Mouse (Mus musculus) liver, embryonic 13.5 days (tissue): ENCODE measurements at regions not wholly inside any gene's neighbourhood (a gene's known extent, or its start where the extent isn't known, plus 50 kb on each side); places are given as distances from the start of the nearest gene placed in this dataset.

ENCODE experiments used
- ATAC-seq: fragments of 200-750 bp; cut with Nextera tagmentation; 2 replicates; pipeline ENCODE4 v1.8.0; 2017; ENCODE audit warnings: low read depth, mild to moderate bottlenecking, moderate number of reproducible peaks, moderate library complexity
- DNase-seq: peaks from one replicate; pipeline ENCODE4 v3.0.0; 2022
- H3K27ac ChIP-seq: fragments of 300-500 bp; sonication (generic); 2 replicates; pipeline ENCODE4 v1.5.1; 2015; ENCODE audit warnings: moderate library complexity, mild to moderate bottlenecking, inconsistent platforms
- H3K27me3 ChIP-seq: fragments of 300-500 bp; sonication (generic); 2 replicates; pipeline ENCODE4 v1.6.1; 2015; ENCODE audit warnings: mild to moderate bottlenecking, inconsistent platforms
- H3K36me3 ChIP-seq: fragments of 300-500 bp; sonication (generic); 2 replicates; pipeline ENCODE4 v1.6.1; 2015; ENCODE audit warnings: mild to moderate bottlenecking, inconsistent platforms
- H3K4me1 ChIP-seq: fragments of 300-500 bp; sonication (generic); replicated peaks from 2 replicates; pipeline ENCODE4 v1.6.1; 2015; ENCODE audit warnings: inconsistent platforms
- H3K4me2 ChIP-seq: fragments of 300-500 bp; sonication (generic); 2 replicates; pipeline ENCODE4 v1.6.1; 2015; ENCODE audit warnings: inconsistent platforms, mild to moderate bottlenecking, moderate library complexity
- H3K4me3 ChIP-seq: fragments of 300-500 bp; sonication (generic); replicated peaks from 2 replicates; pipeline ENCODE4 v1.5.1; 2015; ENCODE audit warnings: mild to moderate bottlenecking, inconsistent platforms
- H3K9ac ChIP-seq: fragments of 300-500 bp; sonication (generic); 2 replicates; pipeline ENCODE4 v1.6.1; 2015; ENCODE audit warnings: mild to moderate bottlenecking, inconsistent platforms
- H3K9me3 ChIP-seq: fragments of 300-500 bp; sonication (generic); replicated peaks from 2 replicates; pipeline ENCODE4 v1.6.1; 2016; ENCODE audit warnings: inconsistent platforms
- WGBS: fragments of 180-500 bp; shearing (Covaris S2); methylation state at CpG from one replicate; pipeline ENCODE4 v1.1.7; 2015; ENCODE audit not compliant: insufficient replicate concordance; 5-methylcytosine and 5-hydroxymethylcytosine counted together

DNA sequence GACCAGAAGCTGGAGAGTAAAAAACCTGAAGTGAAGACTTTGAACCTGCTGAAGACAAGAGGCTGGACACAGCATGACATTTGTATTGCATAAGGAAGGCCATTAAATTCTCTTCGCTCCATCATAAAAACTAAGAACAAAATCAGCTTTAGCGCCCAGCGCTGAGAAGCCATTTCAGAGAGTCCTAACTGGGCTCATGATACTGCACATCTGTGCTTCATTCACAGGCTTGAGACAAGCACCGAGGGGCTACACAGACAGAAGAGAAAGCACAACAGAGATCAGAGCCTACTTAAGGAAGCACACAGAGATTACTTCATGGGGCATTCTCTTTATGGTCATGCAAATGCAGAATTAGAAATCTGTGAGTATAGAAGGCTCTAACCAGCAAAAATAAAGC, 338.2 kb upstream of the G2e3 start:
- no peak for DNase-seq
- Histone ChIP-seq H3K4me1 (no peaks in the 10 kb centered on the region), H3K27me3 (no peaks in the 10 kb centered on the region), H3K4me3 (no peak overlapping the region), H3K27ac (no peak overlapping the region), H3K4me2 (no peak overlapping the region), H3K9me3 (no peaks in the 10 kb centered on the region), H3K9ac (no peak overlapping the region), H3K36me3 (no peaks in the 10 kb centered on the region)
- ATAC-seq: no peak
- WGBS: 67% methylated on average over 4 of the region's 4 CpGs

DNA sequence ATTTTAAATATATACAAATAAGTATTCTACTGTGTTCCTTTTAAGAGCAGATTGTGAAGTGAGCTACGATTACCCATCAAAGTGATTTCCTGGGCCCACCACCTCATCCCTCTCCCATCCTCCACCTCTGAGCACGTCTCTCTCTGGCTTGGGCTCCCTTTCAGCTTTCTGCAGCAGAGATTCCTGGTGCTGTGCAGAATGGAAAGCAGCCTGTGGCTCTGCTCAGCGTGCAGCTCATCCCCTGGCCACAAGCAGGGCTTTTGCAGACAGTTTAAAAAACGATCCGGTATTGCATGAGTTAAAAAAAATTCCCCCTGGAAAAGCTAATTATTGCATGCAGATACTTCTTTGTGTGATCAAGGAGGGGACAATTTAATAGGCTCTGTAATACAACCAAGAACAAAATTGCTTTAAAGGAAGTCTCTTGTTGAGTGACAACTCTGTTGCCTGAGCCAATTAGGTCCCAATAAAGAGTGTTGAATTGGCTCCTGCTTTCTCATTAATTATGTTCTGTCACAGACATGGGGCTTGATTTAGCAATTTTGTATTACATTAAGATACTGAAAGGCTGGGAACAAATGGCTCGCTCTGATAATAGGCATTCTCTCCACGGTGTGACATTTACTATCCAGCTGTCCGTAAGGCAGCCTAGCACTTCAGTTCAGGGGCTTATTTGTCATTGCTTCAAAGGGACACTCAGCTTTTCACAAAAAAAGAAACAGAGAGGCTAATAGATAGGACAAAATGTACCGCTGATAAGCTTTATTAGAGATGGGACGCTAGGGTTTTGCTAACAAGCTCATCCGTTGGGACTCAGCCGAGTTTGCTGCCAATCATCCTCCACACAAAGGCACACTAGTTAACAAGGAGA, 345.9 kb upstream of the G2e3 start:
- Histone ChIP-seq H3K27me3 (no peaks in the 10 kb centered on the region), H3K27ac (no peak overlapping the region), H3K4me3 (no peak overlapping the region), H3K4me2 (no peak overlapping the region), H3K9ac (no peak overlapping the region), H3K36me3 (no peaks in the 10 kb centered on the region), H3K4me1 (no peaks in the 10 kb centered on the region), H3K9me3 (no peaks in the 10 kb centered on the region)
- 44% methylated on average over 12 of the region's 12 CpGs for WGBS
- ATAC-seq: no peak
- no peak for DNase-seq

DNA sequence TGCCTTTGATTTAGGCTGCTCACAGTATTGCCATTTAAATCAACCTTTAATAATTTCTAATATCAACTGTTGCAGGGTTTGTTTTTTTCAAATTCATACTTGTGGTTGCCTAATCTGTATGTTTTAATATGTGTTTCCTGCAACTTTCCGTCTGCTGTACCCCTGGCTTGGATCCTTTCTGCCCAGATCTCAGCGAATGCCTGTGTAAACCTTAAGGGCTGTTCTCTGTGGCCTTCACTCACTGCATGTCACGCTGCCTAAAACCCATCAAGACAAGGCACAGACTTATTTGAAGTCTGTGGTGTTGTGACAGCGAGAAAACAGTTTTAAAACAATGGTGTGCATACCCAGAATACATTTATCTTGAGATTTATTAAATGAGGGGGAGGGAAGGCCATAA, 346.8 kb upstream of the G2e3 start:
- ATAC-seq (no peak), DNase-seq (no peak)
- H3K9me3 ChIP-seq: no peaks in the 10 kb centered on the region
- H3K9ac ChIP-seq: no peak overlapping the region
- no peaks in the 10 kb centered on the region for H3K27me3 ChIP-seq
- 46% methylated on average over 4 of the region's 4 CpGs for WGBS
- no peak overlapping the region for H3K27ac ChIP-seq
- no peaks in the 10 kb centered on the region for H3K4me1 ChIP-seq
- no peak overlapping the region for H3K4me3 ChIP-seq
- H3K4me2 ChIP-seq: no peak overlapping the region
- no peaks in the 10 kb centered on the region for H3K36me3 ChIP-seq

DNA sequence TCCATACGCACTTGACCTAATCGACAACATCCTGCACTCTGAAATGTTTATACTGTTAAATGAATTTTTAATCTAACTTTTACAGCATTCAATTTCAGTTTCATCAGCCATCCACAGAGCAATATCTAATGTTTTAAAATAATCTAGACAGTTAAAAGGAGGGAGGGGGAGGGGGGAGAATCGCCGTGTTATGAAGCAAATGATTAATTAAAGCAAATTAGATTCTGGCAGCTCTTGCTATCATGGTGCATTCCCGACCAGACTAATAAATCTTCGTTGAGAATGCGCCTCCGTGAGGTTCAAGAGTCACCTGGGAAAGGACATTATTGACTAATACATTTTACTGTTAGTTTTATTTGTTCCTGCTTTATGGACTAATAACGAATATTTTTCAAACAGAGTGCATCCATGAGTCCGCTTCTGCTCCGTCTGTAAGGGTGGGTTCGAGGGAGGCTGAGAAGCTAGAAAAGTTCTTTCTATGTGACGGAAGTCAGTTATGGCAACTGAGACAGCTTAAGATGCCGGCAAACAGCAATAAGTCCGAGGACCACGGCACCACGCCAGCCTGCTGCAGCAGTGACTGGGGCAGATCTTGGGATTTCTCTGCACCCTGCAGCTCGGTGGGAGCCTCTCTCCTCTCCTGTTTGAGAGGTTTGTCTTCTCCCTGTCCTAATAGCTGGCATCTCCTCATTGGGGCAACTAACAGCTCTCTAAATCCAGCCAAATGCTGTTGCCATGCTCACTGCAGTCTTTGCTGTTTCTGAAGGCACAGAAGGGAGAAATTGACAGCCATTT, 347.4 kb upstream of the G2e3 start:
- WGBS: 68% methylated on average over 18 of the region's 18 CpGs
- no peaks in the 10 kb centered on the region for H3K4me1 ChIP-seq
- H3K4me2 ChIP-seq: no peak overlapping the region
- no peak overlapping the region for H3K4me3 ChIP-seq
- ATAC-seq: no peak
- H3K9me3 ChIP-seq: no peaks in the 10 kb centered on the region
- H3K27ac ChIP-seq: no peak overlapping the region
- no peak overlapping the region for H3K9ac ChIP-seq
- no peak for DNase-seq
- no peaks in the 10 kb centered on the region for H3K36me3 ChIP-seq
- no peaks in the 10 kb centered on the region for H3K27me3 ChIP-seq

DNA sequence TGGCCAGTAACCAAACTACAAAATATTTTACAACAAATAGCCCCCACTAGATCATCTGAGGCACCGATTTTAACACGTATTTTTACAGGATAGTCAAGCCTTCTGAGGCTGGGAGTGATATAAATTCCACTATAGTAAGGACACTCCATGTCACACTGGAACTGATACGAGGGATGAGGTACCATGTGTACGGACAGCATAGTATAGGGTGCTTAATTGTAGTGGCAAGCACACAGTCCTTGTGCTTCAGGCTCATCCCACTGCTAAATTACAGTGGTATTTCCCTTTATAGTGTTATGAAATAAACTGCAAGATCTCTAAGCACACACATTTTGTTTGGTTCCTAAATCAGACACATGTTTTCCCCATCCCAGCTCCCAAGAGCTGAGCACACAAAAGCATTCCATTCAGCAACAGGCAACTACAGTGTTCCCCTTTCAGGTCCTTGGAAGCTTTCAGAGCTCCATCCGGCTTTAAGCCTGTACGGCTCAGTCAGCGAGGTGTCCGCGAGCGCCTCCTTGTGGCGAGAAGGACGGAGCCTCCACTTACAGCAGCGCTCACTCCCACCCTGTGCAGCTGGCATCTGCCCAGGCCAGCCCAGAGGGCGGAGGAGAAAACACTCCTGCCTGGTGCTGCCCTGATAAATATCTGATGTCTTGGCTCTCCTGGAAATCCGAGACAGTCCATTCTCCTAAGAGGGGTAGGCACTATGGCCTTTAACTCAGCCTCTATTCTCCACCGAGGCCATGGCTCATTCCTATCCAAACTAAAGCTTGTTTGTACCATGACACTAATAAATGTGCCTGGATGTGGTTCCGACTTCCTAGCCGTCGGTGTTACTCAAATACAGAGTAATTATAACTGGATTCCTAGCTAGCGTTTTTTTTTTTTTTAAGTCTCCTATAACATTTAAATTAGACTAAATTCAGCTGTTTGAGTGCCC, 348.3 kb upstream of the G2e3 start:
- Histone ChIP-seq H3K4me1 (no peaks in the 10 kb centered on the region), H3K36me3 (no peaks in the 10 kb centered on the region), H3K9ac (no peak overlapping the region), H3K27ac (no peak overlapping the region), H3K27me3 (no peaks in the 10 kb centered on the region), H3K9me3 (no peaks in the 10 kb centered on the region), H3K4me3 (no peak overlapping the region), H3K4me2 (no peak overlapping the region)
- 31% methylated on average over 20 of the region's 20 CpGs for WGBS
- DNase-seq (no peak), ATAC-seq (0 out of 2 replicates have a peak, but pooled peaks have one; percentile 10)

DNA sequence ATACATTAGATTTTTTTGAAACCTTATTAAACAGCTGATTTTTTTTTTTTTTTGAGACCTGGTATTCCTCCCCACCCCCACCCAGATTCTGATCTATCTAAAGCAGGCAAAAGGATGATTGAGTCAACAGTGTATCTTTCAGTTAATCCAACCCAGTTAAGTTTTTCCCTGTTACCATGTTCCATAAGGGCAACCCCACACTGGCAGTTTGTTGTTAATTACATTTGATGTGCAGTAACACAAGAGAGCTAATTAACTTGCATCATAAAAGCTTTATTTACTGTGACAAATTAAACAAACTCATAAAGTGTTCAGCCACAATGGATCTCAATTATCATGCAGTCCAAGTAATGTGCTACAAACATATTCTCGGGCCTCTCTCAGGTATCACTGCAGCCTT, 346.8 kb upstream of the Prkd1 start:
- H3K4me1 ChIP-seq: no peaks in the 10 kb centered on the region
- no peak overlapping the region for H3K4me2 ChIP-seq
- H3K4me3 ChIP-seq: no peak overlapping the region
- DNase-seq: no peak
- H3K36me3 ChIP-seq: no peaks in the 10 kb centered on the region
- no peak for ATAC-seq
- H3K27me3 ChIP-seq: no peaks in the 10 kb centered on the region
- no peaks in the 10 kb centered on the region for H3K9me3 ChIP-seq
- H3K9ac ChIP-seq: no peak overlapping the region
- no peak overlapping the region for H3K27ac ChIP-seq
- 62% methylated on average over 1 of the region's 1 CpGs for WGBS

DNA sequence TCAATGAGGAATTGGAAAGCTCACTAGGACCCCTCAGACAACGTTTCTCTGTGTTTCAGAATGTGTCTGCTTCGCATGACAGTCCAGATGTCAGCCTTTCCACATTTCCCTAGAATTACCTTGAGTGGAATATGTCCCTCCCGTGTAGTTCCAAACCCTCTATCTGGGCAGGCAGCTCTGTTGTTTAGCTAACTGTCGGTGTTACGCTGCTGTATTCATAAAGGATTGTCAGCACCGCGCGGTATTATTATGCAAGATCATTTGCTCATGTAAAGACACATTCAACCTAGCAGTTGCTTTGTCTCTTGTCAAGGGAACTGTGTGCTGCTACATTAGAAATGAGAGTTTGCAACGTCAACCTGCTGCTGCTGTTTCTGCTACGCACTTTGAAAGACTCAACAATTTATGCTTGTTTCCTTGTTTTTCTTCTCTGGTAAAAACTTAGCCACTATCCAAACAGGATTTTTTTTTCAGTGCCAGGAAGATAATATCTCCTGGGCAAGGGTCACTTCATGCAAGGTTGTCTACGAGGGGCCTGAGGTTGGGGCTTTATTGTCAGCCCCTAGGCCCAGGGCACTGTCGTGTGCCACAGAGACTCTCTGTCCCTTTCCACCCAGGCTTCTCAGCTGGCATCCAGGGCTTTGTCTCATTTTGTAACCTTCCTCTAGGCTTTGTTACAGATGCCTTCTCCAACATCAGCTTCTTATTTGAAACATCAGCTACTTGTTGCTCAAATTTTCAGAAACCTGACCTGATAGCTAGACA, 340.8 kb upstream of the Prkd1 start:
- no peak for ATAC-seq
- Histone ChIP-seq H3K36me3 (no peaks in the 10 kb centered on the region), H3K4me2 (no peak overlapping the region), H3K27ac (no peak overlapping the region), H3K9ac (no peak overlapping the region), H3K4me1 (no peaks in the 10 kb centered on the region), H3K9me3 (no peaks in the 10 kb centered on the region; the same call in 1 of the 2 replicates), H3K27me3 (no peaks in the 10 kb centered on the region), H3K4me3 (no peak overlapping the region)
- no peak for DNase-seq
- 68% methylated on average over 12 of the region's 12 CpGs for WGBS

DNA sequence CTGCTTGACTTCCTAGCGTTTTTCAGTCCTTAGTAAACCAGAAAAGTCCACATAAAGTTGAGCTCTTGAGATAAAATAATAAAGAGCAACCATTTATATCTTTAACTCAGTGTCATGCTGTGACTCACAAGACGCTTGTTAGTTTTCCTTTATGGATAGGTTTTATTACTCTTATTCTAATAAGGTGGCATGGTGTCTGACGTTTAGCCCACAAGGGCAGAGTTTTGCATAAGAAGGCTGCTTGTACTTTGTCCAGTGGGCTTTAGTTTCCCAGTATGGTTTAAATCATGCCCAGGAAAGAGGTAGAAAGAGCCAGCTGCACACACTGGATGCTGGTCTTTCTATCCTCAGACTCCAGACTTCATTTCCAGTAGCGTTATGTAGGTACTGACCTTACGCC, 332.4 kb upstream of the Prkd1 start:
- DNase-seq: no peak
- Histone ChIP-seq H3K9me3 (no peaks in the 10 kb centered on the region), H3K27ac (no peak overlapping the region), H3K9ac (no peak overlapping the region), H3K27me3 (no peaks in the 10 kb centered on the region), H3K4me3 (no peak overlapping the region), H3K4me1 (no peaks in the 10 kb centered on the region), H3K4me2 (no peak overlapping the region), H3K36me3 (no peaks in the 10 kb centered on the region)
- no peak for ATAC-seq
- 65% methylated on average over 5 of the region's 5 CpGs for WGBS

DNA sequence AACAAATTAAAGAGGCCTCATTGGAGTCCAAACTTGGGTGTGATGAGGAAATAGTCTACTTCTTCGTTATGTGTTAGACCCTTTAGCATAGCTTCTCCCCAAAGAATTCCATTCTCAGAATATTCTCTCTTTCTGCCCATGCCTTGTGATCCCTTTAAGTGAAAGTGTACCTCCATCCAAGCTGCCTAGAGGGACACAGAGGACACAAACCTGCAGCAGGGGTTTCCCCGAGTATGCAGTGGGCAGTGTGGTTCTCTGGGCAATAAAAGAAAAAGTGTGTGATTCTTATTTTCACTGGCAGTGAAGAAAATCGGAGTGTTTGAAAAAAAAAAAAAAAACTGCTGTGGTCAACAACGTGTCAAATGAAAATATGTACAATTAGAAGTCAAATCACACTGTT, 331.9 kb upstream of the Prkd1 start:
- Histone ChIP-seq H3K27ac (no peak overlapping the region), H3K4me3 (no peak overlapping the region), H3K9ac (no peak overlapping the region), H3K9me3 (no peaks in the 10 kb centered on the region), H3K4me1 (no peaks in the 10 kb centered on the region), H3K36me3 (no peaks in the 10 kb centered on the region), H3K4me2 (no peak overlapping the region), H3K27me3 (no peaks in the 10 kb centered on the region)
- ATAC-seq: no peak
- DNase-seq: no peak
- 59% methylated on average over 4 of the region's 4 CpGs for WGBS

DNA sequence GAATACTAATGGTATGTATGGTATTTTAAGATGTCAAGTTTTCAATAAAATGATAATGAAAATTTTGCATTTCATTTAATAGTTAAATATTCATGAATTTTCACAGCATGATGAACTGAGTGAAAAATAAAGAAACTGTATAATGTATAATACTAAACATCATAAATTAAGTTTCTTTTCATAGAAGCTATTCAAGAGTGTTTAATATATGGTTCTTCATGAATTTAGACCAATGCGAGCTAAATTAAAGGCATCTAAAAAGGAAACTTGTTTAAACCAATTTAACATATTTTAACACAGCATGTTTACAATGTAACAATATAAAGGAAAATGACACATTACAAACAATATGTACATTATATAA, 321.8 kb upstream of the Prkd1 start:
- Histone ChIP-seq H3K9ac (no peak overlapping the region), H3K36me3 (no peaks in the 10 kb centered on the region), H3K4me2 (no peak overlapping the region), H3K4me1 (no peaks in the 10 kb centered on the region), H3K4me3 (no peak overlapping the region), H3K9me3 (no peaks in the 10 kb centered on the region), H3K27ac (no peak overlapping the region), H3K27me3 (no peaks in the 10 kb centered on the region)
- DNase-seq (no peak), ATAC-seq (no peak)
- WGBS: 63% methylated on average over 1 of the region's 1 CpGs
